Mouse (Mus musculus) hindbrain, postnatal 0 days (tissue): Measurements from ENCODE around the gene Tnnc1. TPM values are rescaled to one million over a fixed set of nuclear protein-coding genes. Genes with fewer than 3 reads are reported as not detected.

ENCODE experiments used
- ATAC-seq: fragments of 200-750 bp; cut with Nextera tagmentation; 2 replicates; pipeline ENCODE4 v1.8.0; 2017; ENCODE audit warnings: mild to moderate bottlenecking, moderate TSS enrichment, moderate library complexity
- DNase-seq: peaks from one replicate; pipeline ENCODE4 v3.0.0-alpha.2; 2015; ENCODE audit warnings: low spot score
- H3K27ac ChIP-seq: fragments of 300-500 bp; sonication (generic); 2 replicates; pipeline ENCODE4 v1.5.1; 2014; ENCODE audit warnings: mild to moderate bottlenecking
- H3K27me3 ChIP-seq: fragments of 300-500 bp; sonication (generic); 2 replicates; pipeline ENCODE4 v1.6.1; 2014; ENCODE audit warnings: low read length, mixed read lengths; ENCODE audit not compliant: insufficient read depth
- H3K36me3 ChIP-seq: fragments of 300-500 bp; sonication (generic); 2 replicates; pipeline ENCODE4 v1.6.1; 2014; ENCODE audit warnings: low read length, mixed read lengths; ENCODE audit not compliant: insufficient read depth
- H3K4me1 ChIP-seq: fragments of 300-500 bp; sonication (generic); 2 replicates; pipeline ENCODE4 v1.6.1; 2014; ENCODE audit warnings: antibody characterized with exemption, low read length, mixed read lengths; ENCODE audit not compliant: insufficient read depth
- H3K4me2 ChIP-seq: fragments of 300-500 bp; sonication (generic); 2 replicates; pipeline ENCODE4 v1.6.1; 2014; ENCODE audit warnings: low read depth, mild to moderate bottlenecking, low read length, moderate library complexity, mixed read lengths
- H3K4me3 ChIP-seq: fragments of 300-500 bp; sonication (generic); 2 replicates; pipeline ENCODE4 v1.5.1; 2014; ENCODE audit warnings: low read length
- H3K9ac ChIP-seq: fragments of 300-500 bp; sonication (generic); replicated peaks from 2 replicates; pipeline ENCODE4 v1.6.1; 2014; ENCODE audit warnings: mild to moderate bottlenecking, low read length, moderate library complexity, mixed read lengths
- H3K9me3 ChIP-seq: fragments of 300-500 bp; sonication (generic); 2 replicates; pipeline ENCODE4 v1.6.1; 2016; ENCODE audit warnings: low read length, mixed read lengths
- CTCF ChIP-seq: IDR thresholded peaks from 2 replicates; pipeline ENCODE4 v1.5.1; 2016; ENCODE audit warnings: antibody characterized with exemption, control low read depth, low read depth
- WGBS: fragments of 180-500 bp; shearing (Covaris S2); extraction: QIAGEN DNeasy Blood & Tissue Kit; methylation state at CpG from one replicate; pipeline ENCODE4 v1.1.7; 2014; 5-methylcytosine and 5-hydroxymethylcytosine counted together
- polyA plus RNA-seq: library from polyadenylated mRNA; unstranded; fragments of >200 nt; fragmentation: Nextera tagmentation; extraction: Ambion mirVana; gene quantifications from 2 replicates; pipeline ENCODE4 v1.2.1, GENCODE M21; 2015
- total RNA-seq: library from RNA; depleted of rRNA; stranded (reverse); fragments of >200 nt; gene quantifications from 2 replicates; pipeline ENCODE4 v1.2.3, GENCODE M21; 2014

Tnnc1 gene
- total and polyA plus RNA-seq, 2 experiments from 2014 or later = 0.68 to 2.9 TPM

DNA sequence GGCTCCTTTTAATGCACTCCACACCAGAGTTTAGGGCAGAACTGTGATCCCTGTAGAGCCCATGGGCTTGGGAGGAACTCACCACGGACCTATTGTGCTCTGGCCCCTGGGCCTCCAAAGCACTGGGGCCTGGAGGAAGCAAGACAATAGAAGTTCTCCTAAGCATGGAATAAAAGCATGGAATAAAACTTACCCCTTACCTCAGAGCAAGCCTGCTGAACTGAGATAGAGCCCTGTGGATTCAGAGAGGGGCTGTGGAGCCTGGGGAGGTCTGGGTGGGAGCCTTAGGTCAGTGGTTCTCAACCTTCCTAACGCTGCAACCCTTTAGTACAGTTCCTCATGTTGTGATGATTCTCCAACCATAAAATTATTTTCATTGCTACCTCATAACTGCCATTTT lies 8.7 kb downstream of the Tnnc1 start, which contains the start of gene Nisch:
Gene Nisch, minus strand, starts transcription at position 101 of the 400 bp plus-strand sequence.
- 0 out of 2 replicates have a peak within 1 kb of the TSS, but pooled peaks have one; percentile 11 for H3K27ac ChIP-seq

DNA sequence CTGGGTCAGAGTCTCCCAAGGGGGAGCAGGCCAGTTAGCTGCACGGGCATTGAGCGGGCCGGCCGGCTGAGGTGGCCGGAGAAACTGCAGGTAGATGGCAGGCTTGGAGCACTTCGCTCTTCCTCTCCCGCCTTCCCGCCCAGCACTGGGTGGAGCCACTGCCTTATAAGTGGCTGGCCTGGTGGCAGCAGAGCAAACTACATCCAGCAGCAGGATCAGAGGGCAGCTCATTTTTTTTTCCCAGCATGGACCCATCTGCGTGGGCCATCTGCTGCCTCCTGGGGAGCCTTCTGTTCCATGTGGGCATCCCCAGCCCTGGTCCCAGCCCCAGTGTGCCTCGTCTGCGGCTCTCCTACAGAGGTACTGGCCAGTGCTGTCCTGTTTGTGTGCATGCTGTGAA lies 9.6 kb downstream of the Tnnc1 start, which contains the start of gene Sema3g:
Gene Sema3g, plus strand, starts transcription at position 195 of the 400 bp plus-strand sequence.
- Histone ChIP-seq H3K4me1 (0 out of 2 replicates have a peak, but pooled peaks cover 3% of the 10 kb centered on the region), H3K27me3 (no peaks in the 10 kb centered on the region), H3K9ac (0 out of 2 replicates have a peak within 1 kb of the TSS, but pooled peaks have one; percentile 24), H3K36me3 (no peaks in the 10 kb centered on the region), H3K4me3 (no peak within 1 kb of the TSS), H3K27ac (no peak within 1 kb of the TSS), H3K4me2 (peak within 1 kb of the TSS; percentile 25; the same call in 1 of the 2 replicates), H3K9me3 (no peaks in the 10 kb centered on the region)
- WGBS = 11% methylated on average over 11 of the region's 11 CpGs
- peak; percentile 82 for TF ChIP-seq CTCF
- ATAC-seq (peak; percentile 80), DNase-seq (peak; percentile 71)

More for the DNA sequence above, 8.7 kb downstream of the Tnnc1 start, which contains the start of gene Nisch:
- Histone ChIP-seq H3K4me2 (peak within 1 kb of the TSS; percentile 25), H3K27me3 (no peaks in the 10 kb centered on the region), H3K9me3 (no peaks in the 10 kb centered on the region), H3K9ac (0 out of 2 replicates have a peak within 1 kb of the TSS, but pooled peaks have one; percentile 24), H3K4me3 (no peak within 1 kb of the TSS), H3K4me1 (0 out of 2 replicates have a peak, but pooled peaks cover 3% of the 10 kb centered on the region), H3K36me3 (no peaks in the 10 kb centered on the region)
- TF ChIP-seq CTCF = no peak
- ATAC-seq (no peak), DNase-seq (no peak)
- WGBS = 57% methylated on average over 2 of the region's 2 CpGs

DNA sequence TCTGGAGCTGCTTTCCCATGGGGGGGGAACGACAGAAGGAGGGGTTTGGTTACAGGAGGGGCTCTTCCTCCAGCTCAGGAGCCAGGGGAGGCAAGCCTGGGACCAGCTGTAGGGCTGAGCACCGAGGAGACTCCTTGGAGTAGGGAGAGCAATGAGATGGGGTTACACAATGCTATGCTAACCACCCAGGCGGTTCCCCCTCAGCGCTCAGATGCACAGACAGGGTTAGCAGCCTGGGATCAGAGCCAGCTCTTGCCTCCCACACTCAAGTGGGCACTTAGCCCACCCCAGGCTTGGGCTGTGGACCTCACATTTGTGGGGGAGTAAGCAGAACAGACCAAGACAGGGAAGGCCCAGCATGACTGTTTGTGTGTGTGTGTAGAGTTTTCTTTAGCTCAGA lies 18.9 kb downstream of the Tnnc1 start:
- no peak overlapping the region for H3K9ac ChIP-seq
- TF ChIP-seq CTCF = no peak
- 0 out of 2 replicates have a peak, but pooled peaks cover 9% of the 10 kb centered on the region for H3K4me1 ChIP-seq
- no peaks in the 10 kb centered on the region for H3K36me3 ChIP-seq
- no peak overlapping the region for H3K4me3 ChIP-seq
- no peaks in the 10 kb centered on the region for H3K27me3 ChIP-seq
- WGBS = 32% methylated on average over 4 of the region's 4 CpGs
- ATAC-seq (peak; percentile 84), DNase-seq (peak; percentile 72)
- no peak overlapping the region for H3K4me2 ChIP-seq
- H3K27ac ChIP-seq = no peak overlapping the region; the same call in 1 of the 2 replicates
- no peaks in the 10 kb centered on the region for H3K9me3 ChIP-seq

DNA sequence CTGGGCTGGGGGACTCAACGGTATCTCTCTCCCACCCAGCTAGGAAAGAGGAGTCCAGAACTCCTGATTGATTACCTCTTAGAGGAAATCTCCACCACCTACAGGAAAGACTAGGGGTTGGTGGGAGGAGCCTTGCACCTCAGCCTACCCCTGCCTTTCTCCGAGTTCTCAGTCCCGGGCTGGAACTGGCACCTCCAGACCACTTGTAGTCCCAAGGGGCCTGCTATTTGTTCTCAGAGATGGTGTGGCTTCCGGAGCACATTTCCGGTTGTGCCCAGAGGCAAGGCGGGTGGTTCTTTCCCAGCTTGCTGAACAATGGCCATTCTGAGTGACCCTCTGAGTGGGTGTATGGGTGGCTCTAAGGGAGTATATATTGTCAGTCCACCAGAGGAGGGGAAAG lies 20.1 kb downstream of the Tnnc1 start:
- ATAC-seq (no peak), DNase-seq (no peak)
- no peaks in the 10 kb centered on the region for H3K27me3 ChIP-seq
- no peaks in the 10 kb centered on the region for H3K36me3 ChIP-seq
- no peak overlapping the region for H3K27ac ChIP-seq
- 0 out of 2 replicates have a peak, but pooled peaks cover 9% of the 10 kb centered on the region for H3K4me1 ChIP-seq
- WGBS = 75% methylated on average over 6 of the region's 6 CpGs
- H3K4me2 ChIP-seq = no peak overlapping the region
- H3K9ac ChIP-seq = no peak overlapping the region
- no peaks in the 10 kb centered on the region for H3K9me3 ChIP-seq
- TF ChIP-seq CTCF = no peak
- H3K4me3 ChIP-seq = no peak overlapping the region

DNA sequence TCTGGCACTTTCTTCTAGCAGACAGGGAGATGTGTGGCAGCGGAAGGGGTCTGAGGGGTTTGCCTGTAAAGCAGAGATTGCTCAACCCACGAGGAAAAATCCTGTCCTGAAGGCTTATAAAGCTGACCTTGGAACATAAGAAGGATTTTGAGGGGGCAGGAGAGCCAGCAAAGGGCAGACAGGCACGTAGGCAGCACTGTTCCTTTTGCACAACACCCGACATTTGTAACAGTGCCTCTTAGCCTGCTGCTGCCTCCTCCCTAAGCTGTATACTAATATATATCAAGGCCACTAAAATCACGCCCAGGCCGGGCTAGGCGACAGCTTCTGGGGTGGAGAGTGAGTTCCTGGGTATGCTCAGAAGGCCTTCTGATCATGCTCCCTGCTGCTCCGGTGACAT lies 22.3 kb downstream of the Tnnc1 start:
- H3K4me1 ChIP-seq = 0 out of 2 replicates have a peak, but pooled peaks cover 9% of the 10 kb centered on the region
- H3K27me3 ChIP-seq = no peaks in the 10 kb centered on the region
- H3K27ac ChIP-seq = no peak overlapping the region
- no peak overlapping the region for H3K9ac ChIP-seq
- WGBS = 79% methylated on average over 8 of the region's 8 CpGs
- H3K9me3 ChIP-seq = no peaks in the 10 kb centered on the region
- no peaks in the 10 kb centered on the region for H3K36me3 ChIP-seq
- no peak for TF ChIP-seq CTCF
- ATAC-seq = no peak
- DNase-seq = no peak
- no peak overlapping the region for H3K4me2 ChIP-seq
- H3K4me3 ChIP-seq = no peak overlapping the region

- Histone ChIP-seq H3K4me3 (no peak overlapping the region), H3K4me2 (no peak overlapping the region), H3K4me1 (0 out of 2 replicates have a peak, but pooled peaks cover under 1% of the 10 kb centered on the region), H3K9ac (0 out of 2 replicates have a peak overlapping the region, but pooled peaks have one; percentile 2), H3K36me3 (no peaks in the 10 kb centered on the region), H3K27me3 (no peaks in the 10 kb centered on the region), H3K9me3 (no peaks in the 10 kb centered on the region), H3K27ac (no peak overlapping the region)
- 83% methylated on average over 13 of the region's 13 CpGs for WGBS
- DNase-seq = no peak
- TF ChIP-seq CTCF = no peak
- ATAC-seq = no peak
These were observed 24.4 kb downstream of the Tnnc1 start for GRCm38 (mm10) chr14:31232404-31233069.
